Mouse (Mus musculus) adrenal gland, postnatal 10 days (tissue): ENCODE measurements around the gene Slc44a3. TPM values are rescaled to one million over a fixed set of nuclear protein-coding genes. Genes with fewer than 3 reads are reported as not detected.
A peak's percentile ranks its signal among the peaks of the same experiment; 100 is the strongest.
"Not testable (repeated sequence)": the region's sequence is repeated elsewhere in the genome, so short reads cannot be mapped to it uniquely, and the experiment has no call there.

Source experiments
- DNase-seq: peaks from one replicate; pipeline ENCODE4 v3.0.0; 2021; ENCODE audit warnings: mixed read lengths
- total RNA-seq, 2 experiments: library from RNA; stranded (reverse); gene quantifications; 2 replicates each; pipeline ENCODE4 v1.2.3; 2021

The Slc44a3 gene
- total RNA-seq, 2 experiments from 2014 or later, result 19.8 to 22.8 TPM

GRCm38 (mm10) chr3:121552723-121553122, 20.5 kb upstream of the Slc44a3 start:
- no peak for DNase-seq

GRCm38 (mm10) chr3:121550370-121550769, 18.2 kb upstream of the Slc44a3 start:
- DNase-seq, result peak; percentile 74

GRCm38 (mm10) chr3:121547851-121548624, 15.8 kb upstream of the Slc44a3 start:
- no peak for DNase-seq

GRCm38 (mm10) chr3:121540621-121541020, 8.4 kb upstream of the Slc44a3 start:
- DNase-seq, result no peak

GRCm38 (mm10) chr3:121539871-121540431, 7.7 kb upstream of the Slc44a3 start:
- DNase-seq, result no peak

- DNase-seq, result not testable (repeated sequence)
Measured at GRCm38 (mm10) chr3:121538847-121539246, 6.6 kb upstream of the Slc44a3 start.

- DNase-seq, result no peak
Measured at GRCm38 (mm10) chr3:121537996-121538395, 5.8 kb upstream of the Slc44a3 start.

- no peak for DNase-seq
Measured at GRCm38 (mm10) chr3:121536803-121537202, 4.6 kb upstream of the Slc44a3 start.

- peak; percentile 68 for DNase-seq
Measured at GRCm38 (mm10) chr3:121535813-121536504, 3.8 kb upstream of the Slc44a3 start.

- peak; percentile 77 for DNase-seq
Measured at GRCm38 (mm10) chr3:121531370-121532148, 645 bp downstream of the Slc44a3 start.

GRCm38 (mm10) chr3:121530546-121531258, 1.5 kb downstream of the Slc44a3 start:
- peak; percentile 28 for DNase-seq

- DNase-seq, result no peak
Measured at GRCm38 (mm10) chr3:121526096-121527093, 5.8 kb downstream of the Slc44a3 start.

GRCm38 (mm10) chr3:121521633-121522125, 10.5 kb downstream of the Slc44a3 start:
- no peak for DNase-seq

- no peak for DNase-seq
Measured at GRCm38 (mm10) chr3:121521123-121521522, 11.1 kb downstream of the Slc44a3 start.

GRCm38 (mm10) chr3:121517030-121517429, 15.2 kb downstream of the Slc44a3 start:
- no peak for DNase-seq

GRCm38 (mm10) chr3:121509141-121509540, 23.1 kb downstream of the Slc44a3 start:
- DNase-seq, result no peak

GRCm38 (mm10) chr3:121507678-121508077, 24.5 kb downstream of the Slc44a3 start:
- no peak for DNase-seq

GRCm38 (mm10) chr3:121506756-121507155, 25.4 kb downstream of the Slc44a3 start:
- no peak for DNase-seq

- no peak for DNase-seq
Measured at GRCm38 (mm10) chr3:121506175-121506574, 26.0 kb downstream of the Slc44a3 start.

- no peak for DNase-seq
Measured at GRCm38 (mm10) chr3:121504927-121505487, 27.2 kb downstream of the Slc44a3 start.
